Mouse (Mus musculus): ENCODE results near the gene Nr1h2.

Gene Nr1h2

GRCm38 (mm10) chr7:44585606-44586005 is 31.9 kb upstream of the Nr1h2 start:
- DNase-seq (ENCODE audit: low read depth, low spot score) = no peak

GRCm38 (mm10) chr7:44584921-44585320 is 31.2 kb upstream of the Nr1h2 start:
- no peak for DNase-seq (ENCODE audit: low read depth, low spot score)

- no peak for DNase-seq (ENCODE audit: low read depth, low spot score)
Measured at GRCm38 (mm10) chr7:44584265-44584804, 30.6 kb upstream of the Nr1h2 start.

- DNase-seq (ENCODE audit: low read depth, low spot score) = no peak
Measured at GRCm38 (mm10) chr7:44583146-44583545, 29.4 kb upstream of the Nr1h2 start.

- no peak for DNase-seq (ENCODE audit: low read depth, low spot score)
Measured at GRCm38 (mm10) chr7:44582709-44583108, 29.0 kb upstream of the Nr1h2 start.

GRCm38 (mm10) chr7:44581637-44582036 is 27.9 kb upstream of the Nr1h2 start:
- no peak for DNase-seq (ENCODE audit: low read depth, low spot score)

GRCm38 (mm10) chr7:44576333-44576844 is 22.6 kb upstream of the Nr1h2 start:
- DNase-seq (ENCODE audit: low read depth, low spot score) = no peak

GRCm38 (mm10) chr7:44572956-44573484 is 19.3 kb upstream of the Nr1h2 start:
- DNase-seq (ENCODE audit: low read depth, low spot score) = no peak

- DNase-seq (ENCODE audit: low read depth, low spot score) = no peak
Measured at GRCm38 (mm10) chr7:44572213-44572701, 18.5 kb upstream of the Nr1h2 start, which contains the start of gene Napsa. Gene Napsa, plus strand, starts transcription at chr7:44572380.

GRCm38 (mm10) chr7:44571811-44572210 is 18.1 kb upstream of the Nr1h2 start:
- DNase-seq (ENCODE audit: low read depth, low spot score) = no peak

- DNase-seq (ENCODE audit: low read depth, low spot score) = no peak
Measured at GRCm38 (mm10) chr7:44570989-44571388, 17.2 kb upstream of the Nr1h2 start.

GRCm38 (mm10) chr7:44568803-44569202 is 15.1 kb upstream of the Nr1h2 start:
- DNase-seq (ENCODE audit: low read depth, low spot score) = no peak

- DNase-seq (ENCODE audit: low read depth, low spot score) = no peak
Measured at GRCm38 (mm10) chr7:44565414-44565813, 11.7 kb upstream of the Nr1h2 start.

GRCm38 (mm10) chr7:44564486-44564885 is 10.7 kb upstream of the Nr1h2 start:
- no peak for DNase-seq (ENCODE audit: low read depth, low spot score)

- no peak for DNase-seq (ENCODE audit: low read depth, low spot score)
Measured at GRCm38 (mm10) chr7:44563284-44563683, 9.5 kb upstream of the Nr1h2 start.

GRCm38 (mm10) chr7:44560435-44561400 is 7.0 kb upstream of the Nr1h2 start:
- DNase-seq (ENCODE audit: low read depth, low spot score) = peak; percentile 66

- DNase-seq (ENCODE audit: low read depth, low spot score) = no peak
Measured at GRCm38 (mm10) chr7:44557629-44558028, 3.9 kb upstream of the Nr1h2 start.

- DNase-seq (ENCODE audit: low read depth, low spot score) = peak; percentile 72
Measured at GRCm38 (mm10) chr7:44553196-44553764, 471 bp downstream of the Nr1h2 start.

- DNase-seq (ENCODE audit: low read depth, low spot score) = no peak
Measured at GRCm38 (mm10) chr7:44552141-44552908, 1.4 kb downstream of the Nr1h2 start.

GRCm38 (mm10) chr7:44551731-44552130 is 2.0 kb downstream of the Nr1h2 start:
- DNase-seq (ENCODE audit: low read depth, low spot score) = no peak

- DNase-seq (ENCODE audit: low read depth, low spot score) = no peak
Measured at GRCm38 (mm10) chr7:44551301-44551700, 2.5 kb downstream of the Nr1h2 start.
